Mouse (Mus musculus): ENCODE data around the gene Adgrl3. TPM values are rescaled to one million over a fixed set of nuclear protein-coding genes. Genes with fewer than 3 reads are reported as not detected.

Adgrl3 gene
- polyA plus RNA-seq, 1 experiment from 2014 or later: 1.1 TPM

DNA sequence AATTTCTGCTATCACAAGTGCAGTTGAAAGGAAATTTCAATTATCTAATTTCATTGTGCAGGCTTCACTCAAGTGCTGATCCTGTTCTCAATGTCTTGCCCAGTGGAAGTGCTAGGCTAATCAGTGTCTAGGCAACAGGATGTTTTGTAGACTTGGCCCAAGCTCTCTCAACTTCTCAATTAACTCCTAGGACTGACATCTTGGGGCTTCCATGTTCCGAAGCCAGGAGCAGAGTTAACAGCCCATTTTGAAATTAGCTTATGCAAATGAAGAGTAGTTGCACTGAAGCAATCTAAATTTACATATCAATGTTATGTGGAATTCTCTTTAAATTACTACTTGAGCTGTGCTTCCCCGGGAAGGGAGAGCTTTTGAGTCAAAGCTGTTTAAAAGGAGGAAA is 339.6 kb downstream of the Adgrl3 start:
- WGBS (ENCODE audit: insufficient replicate concordance): 58% methylated on average over 2 of the region's 2 CpGs
- H3K9me3 ChIP-seq (ENCODE audit: low read length): no peaks in the 10 kb centered on the region
- no peaks in the 10 kb centered on the region for H3K27me3 ChIP-seq (ENCODE audit: insufficient read depth, low read length)
- TF ChIP-seq EP300 (IDR thresholded peaks at IDR 0.05; ENCODE audit: low read depth) (no peak), CTCF (IDR thresholded peaks at IDR 0.05; ENCODE audit: low read depth) (no peak)
- ATAC-seq (no peak), DNase-seq (no peak)
- no peak overlapping the region for H3K27ac ChIP-seq (ENCODE audit: low read depth)
- no peaks in the 10 kb centered on the region for H3K4me1 ChIP-seq (ENCODE audit: insufficient read depth)
- H3K4me3 ChIP-seq (ENCODE audit: low read depth, low read length): no peak overlapping the region
- no peak overlapping the region for H3K4me2 ChIP-seq (ENCODE audit: low read depth, low read length)
- no peaks in the 10 kb centered on the region for H3K36me3 ChIP-seq (replicated peaks; ENCODE audit: insufficient read depth, low read length)
- H3K9ac ChIP-seq (replicated peaks): no peak overlapping the region

DNA sequence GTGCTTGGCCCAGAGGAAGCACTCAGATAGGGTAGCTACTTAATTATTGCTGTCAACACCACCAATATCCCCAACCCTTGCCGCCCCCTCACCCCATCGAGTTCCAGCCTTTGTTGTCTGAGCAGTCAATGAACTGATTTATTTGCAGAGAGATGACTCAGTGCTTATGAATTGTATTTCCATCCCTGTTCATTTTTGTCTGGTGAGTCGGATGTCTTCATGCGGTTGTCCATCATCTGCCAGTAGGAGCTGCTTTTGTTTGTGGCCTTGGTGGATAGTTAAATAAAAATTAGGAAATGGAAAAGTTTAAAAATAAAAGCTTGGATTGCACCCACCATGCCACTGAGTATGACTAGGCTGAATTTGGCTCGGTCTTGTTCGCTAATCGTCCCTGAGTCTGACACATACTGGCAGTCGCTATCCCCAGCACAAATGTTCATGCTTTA is 344.3 kb downstream of the Adgrl3 start:
- WGBS (ENCODE audit: insufficient replicate concordance): 79% methylated on average over 8 of the region's 8 CpGs
- DNase-seq (no peak), ATAC-seq (no peak)
- no peaks in the 10 kb centered on the region for H3K36me3 ChIP-seq (replicated peaks; ENCODE audit: insufficient read depth, low read length)
- TF ChIP-seq CTCF (IDR thresholded peaks at IDR 0.05; ENCODE audit: low read depth) (no peak), EP300 (IDR thresholded peaks at IDR 0.05; ENCODE audit: low read depth) (no peak)
- no peak overlapping the region for H3K4me2 ChIP-seq (ENCODE audit: low read depth, low read length)
- H3K27ac ChIP-seq (ENCODE audit: low read depth): no peak overlapping the region
- H3K27me3 ChIP-seq (ENCODE audit: insufficient read depth, low read length): no peaks in the 10 kb centered on the region
- no peaks in the 10 kb centered on the region for H3K9me3 ChIP-seq (ENCODE audit: low read length)
- H3K4me1 ChIP-seq (ENCODE audit: insufficient read depth): no peaks in the 10 kb centered on the region
- no peak overlapping the region for H3K9ac ChIP-seq (replicated peaks)
- no peak overlapping the region for H3K4me3 ChIP-seq (ENCODE audit: low read depth, low read length)

DNA sequence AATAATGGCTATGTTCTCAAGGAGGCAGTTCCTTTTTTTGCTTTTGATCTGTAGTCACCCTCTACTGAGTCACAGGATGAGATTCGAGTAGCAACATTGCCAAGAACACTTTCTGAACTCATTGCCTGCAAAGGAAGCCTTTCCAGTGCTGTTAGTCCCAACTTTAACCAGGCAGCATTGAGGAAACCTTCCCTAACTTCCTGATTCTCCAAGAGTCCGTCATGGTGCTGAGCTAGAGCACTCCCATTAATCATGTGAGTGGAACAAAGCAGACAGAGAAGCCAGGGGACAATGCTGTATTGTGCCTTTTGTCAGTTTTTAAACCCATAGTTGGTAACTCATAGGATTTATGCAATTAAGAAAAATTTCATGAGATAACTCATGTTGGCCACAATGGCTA is 345.3 kb downstream of the Adgrl3 start:
- Histone ChIP-seq H3K4me3 (ENCODE audit: low read depth, low read length) (no peak overlapping the region), H3K9ac (replicated peaks) (no peak overlapping the region), H3K9me3 (ENCODE audit: low read length) (no peaks in the 10 kb centered on the region), H3K4me1 (ENCODE audit: insufficient read depth) (no peaks in the 10 kb centered on the region), H3K4me2 (ENCODE audit: low read depth, low read length) (no peak overlapping the region), H3K36me3 (replicated peaks; ENCODE audit: insufficient read depth, low read length) (no peaks in the 10 kb centered on the region), H3K27ac (ENCODE audit: low read depth) (no peak overlapping the region), H3K27me3 (ENCODE audit: insufficient read depth, low read length) (no peaks in the 10 kb centered on the region)
- TF ChIP-seq EP300 (IDR thresholded peaks at IDR 0.05; ENCODE audit: low read depth): no peak
- TF ChIP-seq CTCF (IDR thresholded peaks at IDR 0.05; ENCODE audit: low read depth): no peak
- WGBS (ENCODE audit: insufficient replicate concordance): 41% methylated on average over 2 of the region's 2 CpGs
- no peak for DNase-seq
- no peak for ATAC-seq

DNA sequence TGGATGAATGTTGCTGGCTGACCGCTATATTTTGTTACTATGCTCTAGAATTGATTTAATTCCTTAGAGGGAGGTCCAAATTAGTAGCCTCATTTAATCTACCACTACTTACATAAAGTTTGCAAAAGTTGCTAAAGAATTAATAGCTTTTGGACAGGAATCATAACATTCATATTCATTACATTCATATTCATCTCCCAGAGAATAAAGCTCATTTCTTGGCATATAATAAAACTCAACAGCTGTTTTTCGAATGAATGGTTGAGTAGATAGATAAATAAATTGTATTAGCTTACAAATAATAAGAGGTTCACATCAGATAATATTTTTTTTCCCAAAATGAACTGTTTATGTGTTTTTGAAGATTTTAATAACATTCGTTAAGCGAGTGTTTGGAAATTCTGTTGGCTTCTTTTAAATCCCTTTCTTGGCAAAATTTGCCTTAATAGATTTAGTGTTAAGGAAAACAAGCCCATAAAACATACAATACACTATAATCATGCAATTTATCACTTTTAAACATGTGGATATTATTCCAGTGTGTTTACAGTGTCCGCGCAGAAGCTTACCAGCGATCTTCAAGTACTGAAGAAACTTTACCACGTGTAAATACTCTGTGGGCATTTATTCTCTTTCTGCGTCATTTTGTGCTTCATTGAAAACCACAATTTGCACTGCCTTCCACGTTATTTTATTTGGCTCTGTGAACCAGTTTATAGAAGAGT is 350.4 kb downstream of the Adgrl3 start:
- Histone ChIP-seq H3K36me3 (replicated peaks; ENCODE audit: insufficient read depth, low read length) (no peaks in the 10 kb centered on the region), H3K9me3 (ENCODE audit: low read length) (no peaks in the 10 kb centered on the region), H3K4me1 (ENCODE audit: insufficient read depth) (no peaks in the 10 kb centered on the region), H3K4me2 (ENCODE audit: low read depth, low read length) (no peak overlapping the region), H3K27me3 (ENCODE audit: insufficient read depth, low read length) (no peaks in the 10 kb centered on the region), H3K9ac (replicated peaks) (no peak overlapping the region), H3K4me3 (ENCODE audit: low read depth, low read length) (no peak overlapping the region), H3K27ac (ENCODE audit: low read depth) (no peak overlapping the region)
- ATAC-seq (no peak), DNase-seq (no peak)
- no peak for TF ChIP-seq CTCF (IDR thresholded peaks at IDR 0.05; ENCODE audit: low read depth)
- WGBS (ENCODE audit: insufficient replicate concordance): 79% methylated on average over 10 of the region's 10 CpGs

DNA sequence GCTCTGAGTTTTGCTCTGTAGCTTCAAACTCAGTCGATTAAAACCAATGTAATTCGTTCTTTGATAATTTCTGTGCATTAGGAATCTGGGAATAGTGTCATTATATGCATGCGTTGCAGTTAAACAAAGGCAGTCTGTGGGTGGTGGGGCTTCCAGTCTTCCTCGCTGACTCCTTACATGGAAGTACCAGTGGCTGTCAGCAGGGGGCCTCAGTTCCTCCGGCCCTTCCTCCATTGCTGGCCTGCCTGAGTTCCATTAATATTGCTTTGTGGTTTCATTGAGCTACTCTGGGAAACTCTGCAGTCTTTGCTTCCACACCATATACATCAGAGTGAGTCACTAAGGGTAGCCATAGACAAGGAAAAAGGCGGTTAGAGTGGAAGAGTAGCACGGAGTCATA is 356.1 kb downstream of the Adgrl3 start:
- Histone ChIP-seq H3K36me3 (replicated peaks; ENCODE audit: insufficient read depth, low read length) (no peaks in the 10 kb centered on the region), H3K4me3 (ENCODE audit: low read depth, low read length) (no peak overlapping the region), H3K27ac (ENCODE audit: low read depth) (no peak overlapping the region), H3K27me3 (ENCODE audit: insufficient read depth, low read length) (no peaks in the 10 kb centered on the region), H3K9ac (replicated peaks) (no peak overlapping the region), H3K4me2 (ENCODE audit: low read depth, low read length) (no peak overlapping the region), H3K4me1 (ENCODE audit: insufficient read depth) (no peaks in the 10 kb centered on the region), H3K9me3 (ENCODE audit: low read length) (0 out of 2 replicates have a peak, but pooled peaks cover 3% of the 10 kb centered on the region)
- DNase-seq (no peak), ATAC-seq (no peak)
- 77% methylated on average over 7 of the region's 7 CpGs for WGBS (ENCODE audit: insufficient replicate concordance)
- no peak for TF ChIP-seq EP300 (IDR thresholded peaks at IDR 0.05; ENCODE audit: low read depth)
- no peak for TF ChIP-seq CTCF (IDR thresholded peaks at IDR 0.05; ENCODE audit: low read depth)

DNA sequence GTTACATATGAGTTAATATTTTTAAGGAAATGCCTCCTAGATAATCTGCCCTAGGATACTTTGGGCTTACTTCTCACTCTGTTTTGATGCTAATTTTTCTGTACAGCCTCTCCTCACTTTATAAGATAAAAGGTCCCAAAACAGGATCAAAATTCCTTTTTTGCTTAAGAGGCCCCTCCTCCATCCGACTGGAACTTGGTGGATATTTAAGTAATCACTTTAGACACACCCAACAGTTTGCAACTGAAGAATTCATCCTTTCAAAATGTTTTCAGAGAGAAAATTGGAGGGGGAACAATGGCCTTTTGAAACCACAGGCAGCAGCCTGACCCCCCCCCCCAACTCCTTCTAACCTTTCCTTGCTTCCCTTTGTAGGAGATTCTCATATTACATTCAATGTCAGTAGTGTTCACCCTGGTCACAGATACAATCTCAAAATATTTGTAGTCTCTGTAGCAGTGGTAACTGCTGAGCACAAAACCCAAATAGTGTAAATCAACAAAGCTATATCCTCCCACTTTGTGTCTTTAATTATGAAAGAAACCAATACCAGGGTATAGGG is 385.7 kb downstream of the Adgrl3 start:
- Histone ChIP-seq H3K36me3 (replicated peaks; ENCODE audit: insufficient read depth, low read length) (no peaks in the 10 kb centered on the region), H3K27me3 (ENCODE audit: insufficient read depth, low read length) (no peaks in the 10 kb centered on the region), H3K27ac (ENCODE audit: low read depth) (no peak overlapping the region), H3K9me3 (ENCODE audit: low read length) (no peaks in the 10 kb centered on the region), H3K9ac (replicated peaks) (no peak overlapping the region), H3K4me3 (ENCODE audit: low read depth, low read length) (no peak overlapping the region), H3K4me1 (ENCODE audit: insufficient read depth) (no peaks in the 10 kb centered on the region), H3K4me2 (ENCODE audit: low read depth, low read length) (no peak overlapping the region)
- TF ChIP-seq CTCF (IDR thresholded peaks at IDR 0.05; ENCODE audit: low read depth): no peak
- TF ChIP-seq EP300 (IDR thresholded peaks at IDR 0.05; ENCODE audit: low read depth): no peak
- 61% methylated on average over 1 of the region's 1 CpGs for WGBS (ENCODE audit: insufficient replicate concordance)
- no peak for DNase-seq
- ATAC-seq: no peak
